Mouse (Mus musculus) MEL (cell line): ENCODE data around the gene Ror2.

Experiments
- CHD1 ChIP-seq: IDR thresholded peaks from 2 replicates; pipeline ENCODE4 v1.6.1; 2012; ENCODE audit warnings: low read depth, mild to moderate bottlenecking, inconsistent platforms, low read length, improper control_type of control experiment
- CTCF ChIP-seq, 3 experiments: IDR thresholded peaks in 2 of 3; conservative IDR thresholded peaks in 1 of 3; 2 replicates each; pipeline ENCODE4 v1.5.1; 2011 to 2012; ENCODE audit warnings: low read length in 3 of 3, low read depth in 2 of 3, mild to moderate bottlenecking in 2 of 3, improper control_type of control experiment in 1 of 3, inconsistent platforms in 1 of 3, mixed read lengths in 1 of 3, moderate library complexity in 1 of 3; ENCODE audit not compliant: control insufficient read depth in 1 of 3, insufficient read depth in 1 of 3, poor library complexity in 1 of 3, severe bottlenecking in 1 of 3
- ETS1 ChIP-seq: IDR thresholded peaks from 2 replicates; pipeline ENCODE4 v1.6.1; 2012; ENCODE audit warnings: low read depth, mild to moderate bottlenecking, inconsistent platforms, low read length, improper control_type of control experiment, moderate library complexity
- GATA1 ChIP-seq: IDR thresholded peaks from 2 replicates; pipeline ENCODE4 v1.6.1; 2011; ENCODE audit warnings: low read depth, low read length, improper control_type of control experiment
- MAX ChIP-seq: IDR thresholded peaks from 2 replicates; pipeline ENCODE4 v1.6.1; 2011; ENCODE audit warnings: low read length, improper control_type of control experiment
- MEF2A ChIP-seq: IDR thresholded peaks from 2 replicates; pipeline ENCODE4 v1.6.1; 2014; ENCODE audit warnings: low read depth, mild to moderate bottlenecking, inconsistent platforms, low read length, improper control_type of control experiment; ENCODE audit not compliant: poor library complexity, insufficient replicate concordance, severe bottlenecking; ENCODE audit errors: extremely low read depth
- NRF1 ChIP-seq: IDR thresholded peaks from 2 replicates; pipeline ENCODE4 v1.6.1; 2014; ENCODE audit warnings: low read depth, mild to moderate bottlenecking, inconsistent platforms, low read length, improper control_type of control experiment, moderate library complexity; ENCODE audit not compliant: poor library complexity, insufficient read depth, severe bottlenecking
- POLR2A ChIP-seq, 2 experiments: IDR thresholded peaks; 2 replicates each; pipeline ENCODE4 v1.6.1; 2011 to 2012; ENCODE audit warnings: low read length in 2 of 2, mild to moderate bottlenecking in 2 of 2, control low read depth in 1 of 2, improper control_type of control experiment in 1 of 2, low read depth in 1 of 2, moderate library complexity in 1 of 2; ENCODE audit not compliant: control insufficient read depth in 1 of 2, insufficient read depth in 1 of 2, poor library complexity in 1 of 2
- SMC3 ChIP-seq: IDR thresholded peaks from 2 replicates; pipeline ENCODE4 v1.6.1; 2011; ENCODE audit warnings: low read depth, low read length, improper control_type of control experiment
- TAL1 ChIP-seq: IDR thresholded peaks from 2 replicates; pipeline ENCODE4 v1.6.1; 2012; ENCODE audit warnings: mild to moderate bottlenecking, inconsistent platforms, low read length, moderate library complexity, mixed read lengths
- ZC3H11A ChIP-seq: IDR thresholded peaks from 2 replicates; pipeline ENCODE4 v1.6.1; 2012; ENCODE audit warnings: low read depth, mild to moderate bottlenecking, inconsistent platforms, low read length, improper control_type of control experiment

DNA sequence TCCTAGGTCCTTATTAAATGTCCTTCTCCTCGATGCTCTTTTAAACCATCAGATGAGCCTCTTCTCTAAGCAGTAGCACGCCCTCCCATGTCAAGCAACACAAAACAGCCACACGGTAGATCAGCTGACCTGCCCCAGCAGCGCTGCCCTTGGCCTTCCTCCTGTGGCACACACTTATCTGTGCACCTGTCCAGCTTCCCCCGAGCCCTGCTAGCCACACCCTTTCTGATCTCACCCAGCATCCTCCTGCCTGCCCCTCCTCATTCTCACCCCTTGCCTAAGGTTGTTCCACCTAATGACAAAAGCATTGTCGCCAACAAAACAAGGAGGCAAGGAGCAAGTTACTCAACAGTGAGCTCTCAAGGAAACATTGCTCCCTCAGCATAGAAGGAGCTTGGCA is 18.1 kb downstream of the Ror2 start:
- TF ChIP-seq MEF2A: no peak
- TF ChIP-seq CTCF (IDR thresholded peaks at IDR 0.05 in 2 of 3, conservative IDR thresholded peaks at IDR 0.05 in 1 of 3; ENCODE audit: control insufficient read depth in 1 of 3, insufficient read depth in 1 of 3, low read depth in 2 of 3, low read length in 3 of 3, poor library complexity in 1 of 3, severe bottlenecking in 1 of 3): no peak
- no peak for TF ChIP-seq NRF1
- no peak for TF ChIP-seq POLR2A (IDR thresholded peaks at IDR 0.05; ENCODE audit: control insufficient read depth in 1 of 2, insufficient read depth in 1 of 2, low read depth in 1 of 2, low read length in 2 of 2, poor library complexity in 1 of 2)
- no peak for TF ChIP-seq ZC3H11A
- TF ChIP-seq GATA1: no peak
- no peak for TF ChIP-seq ETS1
- no peak for TF ChIP-seq MAX
- no peak for TF ChIP-seq CHD1
- TF ChIP-seq TAL1: no peak
- no peak for TF ChIP-seq SMC3
